ENCODE assay signal across 8 mouse cellular contexts in the genomic region with DNA sequence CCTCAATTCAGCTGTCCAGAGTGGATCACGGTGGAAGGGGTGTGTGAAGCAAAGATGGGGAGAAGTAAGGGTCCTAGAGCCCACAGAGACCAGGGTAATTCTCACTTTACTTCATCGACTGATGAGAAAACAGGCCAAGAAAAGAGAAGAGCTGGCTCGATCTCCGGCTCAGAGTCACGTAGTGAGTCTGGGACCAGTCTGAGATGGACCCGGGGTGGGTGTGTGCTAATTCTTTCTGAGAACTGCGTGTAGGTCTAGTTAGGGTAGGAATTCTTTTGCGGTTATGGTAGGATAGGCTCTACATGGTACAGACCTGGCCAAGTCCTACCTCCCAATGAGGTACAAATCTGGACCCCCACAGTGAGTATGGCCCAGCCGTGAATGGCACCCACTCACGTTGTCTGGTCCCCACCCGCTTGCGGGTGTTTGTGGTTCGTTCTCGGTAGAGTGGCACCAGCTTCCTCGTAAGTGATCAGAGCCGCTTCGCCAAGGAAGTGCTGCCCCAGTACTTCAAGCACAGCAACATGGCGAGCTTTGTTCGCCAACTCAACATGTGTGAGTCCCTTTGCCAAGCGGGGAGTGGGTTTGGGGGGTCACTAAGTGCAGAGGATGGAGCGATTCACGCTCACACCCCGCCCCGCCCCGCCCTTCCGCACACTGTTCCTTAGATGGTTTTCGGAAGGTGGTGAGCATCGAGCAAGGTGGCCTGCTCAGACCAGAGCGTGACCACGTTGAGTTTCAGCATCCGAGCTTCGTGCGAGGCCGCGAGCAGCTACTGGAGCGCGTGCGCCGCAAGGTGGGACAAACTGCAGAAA. TPM values are rescaled to one million over a fixed set of nuclear protein-coding genes. Genes with fewer than 3 reads are reported as not detected.
DNase-seq lines count a peak whose midpoint lies in the region; ATAC-seq and TF ChIP-seq lines count a peak whose summit lies in the region.

No protein-coding gene starts in this region.

- no peaks in the 10 kb centered on the region for H3K9me3 ChIP-seq in kidney, embryonic 15.5 days (replicated peaks)
- H3K9me3 ChIP-seq in embryonic facial prominence, embryonic 10.5 days: peaks cover 4% of the 10 kb centered on the region
- no peaks in the 10 kb centered on the region for H3K9me3 ChIP-seq in hindbrain, embryonic 15.5 days
- H3K9me3 ChIP-seq in midbrain, postnatal 0 days (ENCODE audit: low read length): no peaks in the 10 kb centered on the region

- H3K27ac ChIP-seq in kidney, embryonic 15.5 days: no peak overlapping the region
- H3K27ac ChIP-seq in embryonic facial prominence, embryonic 10.5 days (replicated peaks): no peak overlapping the region
- H3K27ac ChIP-seq in hindbrain, embryonic 15.5 days (replicated peaks): no peak overlapping the region
- no peak overlapping the region for H3K27ac ChIP-seq in midbrain, postnatal 0 days (ENCODE audit: low read depth, low read length)

- 1% methylated on average over 39 of the region's 39 CpGs for WGBS in kidney, embryonic 15.5 days
- 2% methylated on average over 39 of the region's 39 CpGs for WGBS in embryonic facial prominence, embryonic 10.5 days
- 3% methylated on average over 39 of the region's 39 CpGs for WGBS in hindbrain, embryonic 15.5 days
- WGBS in midbrain, postnatal 0 days: 3% methylated on average over 39 of the region's 39 CpGs

- no peak overlapping the region for H3K9ac ChIP-seq in kidney, embryonic 15.5 days
- H3K9ac ChIP-seq in hindbrain, embryonic 15.5 days: no peak overlapping the region
- H3K9ac ChIP-seq in midbrain, postnatal 0 days (replicated peaks; ENCODE audit: low read length, poor library complexity, severe bottlenecking): no peak overlapping the region

- no peak for DNase-seq in kidney, postnatal 25 days
- peak; percentile 43 for DNase-seq in embryonic facial prominence, embryonic 10.5 days (ENCODE audit: low spot score)
- DNase-seq in midbrain, postnatal 0 days (ENCODE audit: low spot score): no peak
- DNase-seq in spleen, postnatal 14 days (ENCODE audit: low spot score in 2 of 2): no peak
- no peak for DNase-seq in right cerebral cortex, postnatal 4 days

- H3K4me1 ChIP-seq in kidney, embryonic 15.5 days: peaks cover 40% of the 10 kb centered on the region
- H3K4me1 ChIP-seq in embryonic facial prominence, embryonic 10.5 days: peaks cover 43% of the 10 kb centered on the region
- peaks cover 30% of the 10 kb centered on the region for H3K4me1 ChIP-seq in hindbrain, embryonic 15.5 days (replicated peaks)
- H3K4me1 ChIP-seq in midbrain, postnatal 0 days (ENCODE audit: insufficient read depth, low read length): 0 out of 2 replicates have a peak, but pooled peaks cover 6% of the 10 kb centered on the region

- H3K4me3 ChIP-seq in kidney, embryonic 15.5 days (replicated peaks): peak overlapping the region; percentile 53
- H3K4me3 ChIP-seq in embryonic facial prominence, embryonic 10.5 days: peak overlapping the region; percentile 65
- peak overlapping the region; percentile 45 for H3K4me3 ChIP-seq in hindbrain, embryonic 15.5 days
- H3K4me3 ChIP-seq in midbrain, postnatal 0 days (ENCODE audit: low read depth, low read length): peak overlapping the region; percentile 50; the same call in 1 of the 2 replicates

- ATAC-seq in kidney, embryonic 15.5 days (replicated peaks; ENCODE audit: low FRiP score): no peak
- ATAC-seq in hindbrain, embryonic 15.5 days (ENCODE audit: low FRiP score, low read depth): no peak
- no peak for ATAC-seq in midbrain, postnatal 0 days (ENCODE audit: low FRiP score)
- ATAC-seq in erythroid progenitor cell, adult 5-6 weeks (replicated peaks; ENCODE audit: low FRiP score, poor library complexity, severe bottlenecking): no peak

- no peak for TF ChIP-seq CTCF in midbrain, postnatal 0 days (IDR thresholded peaks at IDR 0.05)

- peak overlapping the region; percentile 92 for H3K4me2 ChIP-seq in kidney, embryonic 15.5 days
- H3K4me2 ChIP-seq in hindbrain, embryonic 15.5 days: peak overlapping the region; percentile 84
- peak overlapping the region; percentile 65 for H3K4me2 ChIP-seq in midbrain, postnatal 0 days (ENCODE audit: low read depth, low read length, poor library complexity, severe bottlenecking)

- peaks cover 100% of the 10 kb centered on the region for H3K27me3 ChIP-seq in kidney, embryonic 15.5 days
- peaks cover 100% of the 10 kb centered on the region for H3K27me3 ChIP-seq in embryonic facial prominence, embryonic 10.5 days (replicated peaks; ENCODE audit: low read depth, poor library complexity, severe bottlenecking)
- peaks cover 85% of the 10 kb centered on the region for H3K27me3 ChIP-seq in hindbrain, embryonic 15.5 days
- H3K27me3 ChIP-seq in midbrain, postnatal 0 days (ENCODE audit: insufficient read depth, low read length): peaks cover 69% of the 10 kb centered on the region

- H3K36me3 ChIP-seq in kidney, embryonic 15.5 days: no peaks in the 10 kb centered on the region
- no peaks in the 10 kb centered on the region for H3K36me3 ChIP-seq in embryonic facial prominence, embryonic 10.5 days (replicated peaks)
- no peaks in the 10 kb centered on the region for H3K36me3 ChIP-seq in hindbrain, embryonic 15.5 days
- H3K36me3 ChIP-seq in midbrain, postnatal 0 days (ENCODE audit: insufficient read depth, low read length): no peaks in the 10 kb centered on the region

RNA-seq across cellular contexts. Expression of a gene that starts 0.7 kb away (rescaled TPM):
- 0.12 and 0.13 TPM in 2 replicates for polyA plus RNA-seq in kidney, embryonic 15.5 days (2015; fragmentation: Nextera tagmentation; extraction: Ambion mirVana)
- 0.21 TPM in 1 of 2 replicates, not detected in the other for polyA plus RNA-seq in embryonic facial prominence, embryonic 10.5 days (2016; fragmentation: Nextera tagmentation; extraction: Ambion mirVana)
- polyA plus RNA-seq in hindbrain, embryonic 15.5 days (2015; fragmentation: Nextera tagmentation; extraction: Ambion mirVana): 0.54 and 0.76 TPM in 2 replicates
- total RNA-seq in midbrain, postnatal 0 days (2014; rRNA removed): 0.33 TPM in 1 of 2 replicates, not detected in the other
- 0.43 and 0.59 TPM in 2 replicates for polyA plus RNA-seq in midbrain, postnatal 0 days (2015; fragmentation: Nextera tagmentation; extraction: Ambion mirVana)
- not detected in 2 replicates for total RNA-seq in erythroid progenitor cell, adult 5-6 weeks (2015; ENCODE audit: low replicate concordance)
- not detected in 2 replicates for total RNA-seq in erythroid progenitor cell, adult 5-6 weeks (2017; ENCODE audit: low replicate concordance)

RNA-seq across cellular contexts. Expression of a gene that starts 5.6 kb away (rescaled TPM):
- polyA plus RNA-seq in kidney, embryonic 15.5 days (2015; fragmentation: Nextera tagmentation; extraction: Ambion mirVana): 0.84 and 1.1 TPM in 2 replicates
- polyA plus RNA-seq in embryonic facial prominence, embryonic 10.5 days (2016; fragmentation: Nextera tagmentation; extraction: Ambion mirVana): 0.62 and 0.69 TPM in 2 replicates
- polyA plus RNA-seq in hindbrain, embryonic 15.5 days (2015; fragmentation: Nextera tagmentation; extraction: Ambion mirVana): 5.2 and 5.7 TPM in 2 replicates
- total RNA-seq in midbrain, postnatal 0 days (2014; rRNA removed): 2.0 and 2.3 TPM in 2 replicates
- polyA plus RNA-seq in midbrain, postnatal 0 days (2015; fragmentation: Nextera tagmentation; extraction: Ambion mirVana): 6.5 and 8.1 TPM in 2 replicates
- total RNA-seq in erythroid progenitor cell, adult 5-6 weeks (2015; ENCODE audit: low replicate concordance): not detected in 2 replicates
- total RNA-seq in erythroid progenitor cell, adult 5-6 weeks (2017; ENCODE audit: low replicate concordance): not detected in 2 replicates

RNA-seq across cellular contexts. Expression of a gene that starts 5.9 kb away (rescaled TPM):
- polyA plus RNA-seq in kidney, embryonic 15.5 days (2015; fragmentation: Nextera tagmentation; extraction: Ambion mirVana): 2.3 and 2.7 TPM in 2 replicates
- 0.63 and 0.92 TPM in 2 replicates for polyA plus RNA-seq in embryonic facial prominence, embryonic 10.5 days (2016; fragmentation: Nextera tagmentation; extraction: Ambion mirVana)
- polyA plus RNA-seq in hindbrain, embryonic 15.5 days (2015; fragmentation: Nextera tagmentation; extraction: Ambion mirVana): 1.3 and 1.6 TPM in 2 replicates
- total RNA-seq in midbrain, postnatal 0 days (2014; rRNA removed): 0.52 and 0.77 TPM in 2 replicates
- polyA plus RNA-seq in midbrain, postnatal 0 days (2015; fragmentation: Nextera tagmentation; extraction: Ambion mirVana): 0.83 and 0.85 TPM in 2 replicates
- 2.5 TPM in 1 of 2 replicates, not detected in the other for total RNA-seq in erythroid progenitor cell, adult 5-6 weeks (2015; ENCODE audit: low replicate concordance)
- total RNA-seq in erythroid progenitor cell, adult 5-6 weeks (2017; ENCODE audit: low replicate concordance): 0.08 TPM in 1 of 2 replicates, not detected in the other

RNA-seq across cellular contexts. Expression of a gene that starts 5.9 kb away (rescaled TPM):
- polyA plus RNA-seq in kidney, embryonic 15.5 days (2015; fragmentation: Nextera tagmentation; extraction: Ambion mirVana): 20.0 and 24.2 TPM in 2 replicates
- 14.6 and 16.7 TPM in 2 replicates for polyA plus RNA-seq in embryonic facial prominence, embryonic 10.5 days (2016; fragmentation: Nextera tagmentation; extraction: Ambion mirVana)
- 18.3 and 19.3 TPM in 2 replicates for polyA plus RNA-seq in hindbrain, embryonic 15.5 days (2015; fragmentation: Nextera tagmentation; extraction: Ambion mirVana)
- total RNA-seq in midbrain, postnatal 0 days (2014; rRNA removed): 7.5 and 8.3 TPM in 2 replicates
- polyA plus RNA-seq in midbrain, postnatal 0 days (2015; fragmentation: Nextera tagmentation; extraction: Ambion mirVana): 7.4 and 8.0 TPM in 2 replicates
- total RNA-seq in erythroid progenitor cell, adult 5-6 weeks (2015; ENCODE audit: low replicate concordance): 5.8 and 6.7 TPM in 2 replicates
- 2.7 TPM in 1 of 2 replicates, not detected in the other for total RNA-seq in erythroid progenitor cell, adult 5-6 weeks (2017; ENCODE audit: low replicate concordance)

RNA-seq across cellular contexts. Expression of a gene that starts 15.4 kb away (rescaled TPM):
- polyA plus RNA-seq in kidney, embryonic 15.5 days (2015; fragmentation: Nextera tagmentation; extraction: Ambion mirVana): 9.6 and 13.5 TPM in 2 replicates
- polyA plus RNA-seq in embryonic facial prominence, embryonic 10.5 days (2016; fragmentation: Nextera tagmentation; extraction: Ambion mirVana): 1.6 and 1.7 TPM in 2 replicates
- 9.9 TPM in 2 replicates for polyA plus RNA-seq in hindbrain, embryonic 15.5 days (2015; fragmentation: Nextera tagmentation; extraction: Ambion mirVana)
- total RNA-seq in midbrain, postnatal 0 days (2014; rRNA removed): 14.2 and 17.5 TPM in 2 replicates
- 9.5 and 11.5 TPM in 2 replicates for polyA plus RNA-seq in midbrain, postnatal 0 days (2015; fragmentation: Nextera tagmentation; extraction: Ambion mirVana)
- total RNA-seq in erythroid progenitor cell, adult 5-6 weeks (2015; ENCODE audit: low replicate concordance): 1.7 and 2.9 TPM in 2 replicates
- 0.77 TPM in 1 of 2 replicates, not detected in the other for total RNA-seq in erythroid progenitor cell, adult 5-6 weeks (2017; ENCODE audit: low replicate concordance)
